Mouse (Mus musculus): ENCODE measurements around the gene Mamstr. TPM values are rescaled to one million over a fixed set of nuclear protein-coding genes. Genes with fewer than 3 reads are reported as not detected.

Mamstr gene
- polyA plus RNA-seq, 1 experiment from 2014 or later, result 9.0 TPM

GRCm38 (mm10) chr7:45617042-45617695 lies 22.6 kb upstream of the Mamstr start, which contains the start of gene Fut1:
TSS of gene Fut1 (plus strand) at chr7:45617289.
- peak within 1 kb of the TSS; percentile 34 for H3K4me3 ChIP-seq (replicated peaks)
- no peaks in the 10 kb centered on the region for H3K36me3 ChIP-seq
- no peaks in the 10 kb centered on the region for H3K9me3 ChIP-seq (replicated peaks)
- H3K4me1 ChIP-seq, result peaks cover 26% of the 10 kb centered on the region
- peaks cover 39% of the 10 kb centered on the region for H3K27me3 ChIP-seq
- 0 out of 2 replicates have a peak within 1 kb of the TSS, but pooled peaks have one; percentile 32 for H3K27ac ChIP-seq
- 7% methylated on average over 31 of the region's 31 CpGs for WGBS
- H3K9ac ChIP-seq, result 0 out of 2 replicates have a peak within 1 kb of the TSS, but pooled peaks have one; percentile 31
- peak; percentile 53; the same call in 1 of the 2 replicates for ATAC-seq (replicated peaks; ENCODE audit: low FRiP score)
- H3K4me2 ChIP-seq, result peak within 1 kb of the TSS; percentile 65

- ATAC-seq (replicated peaks; ENCODE audit: low FRiP score), result no peak
- H3K9ac ChIP-seq, result no peak overlapping the region
- WGBS, result 81% methylated on average over 5 of the region's 5 CpGs
- H3K4me2 ChIP-seq, result no peak overlapping the region
- H3K27me3 ChIP-seq, result peaks cover 39% of the 10 kb centered on the region
- H3K9me3 ChIP-seq (replicated peaks), result no peaks in the 10 kb centered on the region
- H3K27ac ChIP-seq, result no peak overlapping the region
- peaks cover 26% of the 10 kb centered on the region for H3K4me1 ChIP-seq
- H3K4me3 ChIP-seq (replicated peaks), result no peak overlapping the region
- H3K36me3 ChIP-seq, result no peaks in the 10 kb centered on the region
These were observed 21.5 kb upstream of the Mamstr start for GRCm38 (mm10) chr7:45618316-45618715.

DNA sequence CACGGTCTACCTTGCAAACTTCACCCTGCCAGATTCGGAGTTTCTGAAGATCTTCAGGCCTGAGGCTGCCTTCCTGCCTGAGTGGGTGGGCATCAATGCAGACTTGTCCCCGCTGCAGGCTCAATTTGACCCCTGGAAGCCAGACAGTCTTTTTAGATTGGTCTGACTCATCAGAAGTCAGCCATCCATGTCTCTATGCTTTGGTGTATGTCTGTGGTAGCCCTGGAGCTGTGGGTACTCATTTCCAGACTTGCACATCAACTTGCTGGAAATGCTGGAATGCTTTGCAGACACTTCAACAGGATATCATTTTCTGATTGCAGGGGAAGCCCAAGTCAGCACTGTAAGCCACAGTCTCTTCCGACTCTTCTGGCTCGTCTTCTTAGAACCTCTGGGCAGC lies 20.2 kb upstream of the Mamstr start:
- Histone ChIP-seq H3K4me1 (peaks cover 26% of the 10 kb centered on the region), H3K27ac (no peak overlapping the region), H3K4me2 (no peak overlapping the region), H3K9me3 (replicated peaks) (no peaks in the 10 kb centered on the region), H3K4me3 (replicated peaks) (no peak overlapping the region), H3K27me3 (peaks cover 39% of the 10 kb centered on the region), H3K36me3 (no peaks in the 10 kb centered on the region), H3K9ac (no peak overlapping the region)
- no peak for ATAC-seq (replicated peaks; ENCODE audit: low FRiP score)
- 86% methylated on average over 5 of the region's 5 CpGs for WGBS

DNA sequence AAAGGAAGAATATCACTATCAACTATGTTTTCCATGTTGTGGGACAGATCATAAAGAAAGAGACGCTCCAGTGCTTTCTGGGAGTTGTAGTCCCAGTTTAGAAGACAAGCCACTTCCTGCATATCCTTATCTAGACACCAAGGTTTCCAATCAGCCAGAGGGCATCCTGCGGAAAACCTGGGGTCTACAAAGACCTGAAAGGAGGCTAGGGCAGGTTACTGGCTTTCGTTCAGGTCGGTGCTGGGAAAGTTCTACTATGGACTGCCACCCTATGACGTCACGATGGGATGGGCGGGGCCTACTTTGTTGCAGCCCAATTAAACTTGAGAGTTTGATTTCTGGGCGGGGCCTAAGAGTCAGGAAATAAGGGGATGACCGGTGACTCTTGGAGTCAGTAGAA lies 18.3 kb upstream of the Mamstr start, which contains the start of gene Izumo1:
Gene Izumo1 (plus strand): TSS at position 369 of the 400 bp plus-strand sequence.
- Histone ChIP-seq H3K9me3 (replicated peaks) (no peaks in the 10 kb centered on the region), H3K4me3 (replicated peaks) (no peak within 1 kb of the TSS), H3K9ac (no peak within 1 kb of the TSS), H3K27me3 (peaks cover 28% of the 10 kb centered on the region), H3K4me1 (peaks cover 12% of the 10 kb centered on the region), H3K36me3 (no peaks in the 10 kb centered on the region), H3K4me2 (peak within 1 kb of the TSS; percentile 5; the same call in 1 of the 2 replicates), H3K27ac (no peak within 1 kb of the TSS)
- WGBS, result 32% methylated on average over 9 of the region's 9 CpGs
- no peak for ATAC-seq (replicated peaks; ENCODE audit: low FRiP score)

- Histone ChIP-seq H3K4me1 (peaks cover 4% of the 10 kb centered on the region; the same call in 1 of the 2 replicates), H3K9me3 (replicated peaks) (no peaks in the 10 kb centered on the region), H3K9ac (no peak overlapping the region), H3K27ac (no peak overlapping the region), H3K4me3 (replicated peaks) (no peak overlapping the region), H3K4me2 (no peak overlapping the region), H3K36me3 (no peaks in the 10 kb centered on the region), H3K27me3 (peaks cover 23% of the 10 kb centered on the region)
- ATAC-seq (replicated peaks; ENCODE audit: low FRiP score), result no peak
- WGBS, result 93% methylated on average over 11 of the region's 11 CpGs
These were observed 16.3 kb upstream of the Mamstr start for GRCm38 (mm10) chr7:45623507-45623906.

DNA sequence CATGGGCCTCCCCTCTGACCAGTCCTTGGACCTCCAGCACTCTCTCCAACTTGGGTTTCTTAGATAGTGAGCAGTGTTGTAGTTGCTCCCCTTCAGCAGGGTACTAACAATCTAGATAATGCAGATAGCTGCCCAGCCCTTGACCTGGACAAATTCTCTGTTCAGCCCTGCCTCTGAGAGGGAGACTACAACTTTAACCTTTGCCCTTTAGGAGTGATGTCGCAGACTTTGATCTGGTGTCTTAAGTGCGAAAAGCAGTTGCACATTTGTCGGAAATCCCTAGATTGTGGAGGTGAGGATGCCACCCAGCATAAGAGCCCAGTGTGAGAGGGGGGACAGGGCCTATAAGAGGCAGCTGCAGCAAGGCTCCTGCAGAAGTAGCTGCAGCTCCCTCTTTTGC lies 15.1 kb upstream of the Mamstr start:
- H3K4me3 ChIP-seq (replicated peaks), result no peak overlapping the region
- ATAC-seq (replicated peaks; ENCODE audit: low FRiP score), result no peak
- no peak overlapping the region for H3K4me2 ChIP-seq
- WGBS, result 50% methylated on average over 3 of the region's 3 CpGs
- peaks cover 10% of the 10 kb centered on the region for H3K4me1 ChIP-seq
- H3K9me3 ChIP-seq (replicated peaks), result no peaks in the 10 kb centered on the region
- no peaks in the 10 kb centered on the region for H3K36me3 ChIP-seq
- no peak overlapping the region for H3K27ac ChIP-seq
- no peak overlapping the region for H3K9ac ChIP-seq
- H3K27me3 ChIP-seq, result peaks cover 14% of the 10 kb centered on the region

- no peak for ATAC-seq (replicated peaks; ENCODE audit: low FRiP score)
- Histone ChIP-seq H3K9me3 (replicated peaks) (no peaks in the 10 kb centered on the region), H3K4me3 (replicated peaks) (no peak overlapping the region), H3K27me3 (peaks cover 18% of the 10 kb centered on the region), H3K9ac (no peak overlapping the region), H3K4me1 (peaks cover 10% of the 10 kb centered on the region), H3K27ac (no peak overlapping the region), H3K36me3 (no peaks in the 10 kb centered on the region), H3K4me2 (no peak overlapping the region)
- WGBS, result 87% methylated on average over 8 of the region's 8 CpGs
These were observed 14.3 kb upstream of the Mamstr start for GRCm38 (mm10) chr7:45625481-45625880.

DNA sequence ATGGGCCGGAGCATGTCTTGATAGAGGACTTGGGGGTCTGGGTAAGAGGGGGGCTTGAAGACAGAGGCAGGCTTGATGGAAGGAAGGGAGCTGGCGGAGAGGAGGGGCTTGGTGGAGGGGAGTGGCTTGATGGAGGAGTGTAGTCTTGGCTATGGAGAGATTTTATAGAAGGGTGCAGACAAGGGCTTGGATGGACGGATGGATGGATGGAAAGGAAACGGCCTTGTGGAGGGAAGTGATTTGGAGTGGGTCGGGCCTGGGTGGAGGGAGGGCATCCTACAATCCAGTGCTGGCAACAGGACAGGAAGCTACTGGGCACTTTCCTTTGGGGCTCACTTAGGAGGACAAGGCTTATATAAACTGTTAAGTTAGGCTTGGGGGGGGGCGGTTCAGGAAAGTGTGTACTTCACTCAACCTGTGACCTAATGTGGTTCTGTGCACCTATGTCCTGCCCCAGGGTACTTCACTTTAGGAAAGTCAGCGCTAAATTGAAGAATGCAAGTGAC lies 13.2 kb upstream of the Mamstr start:
- Histone ChIP-seq H3K4me2 (peak overlapping the region; percentile 36), H3K27me3 (peaks cover 18% of the 10 kb centered on the region), H3K36me3 (no peaks in the 10 kb centered on the region), H3K4me1 (peaks cover 10% of the 10 kb centered on the region), H3K27ac (peak overlapping the region; percentile 67; the same call in 1 of the 2 replicates), H3K4me3 (replicated peaks) (no peak overlapping the region), H3K9ac (no peak overlapping the region), H3K9me3 (replicated peaks) (no peaks in the 10 kb centered on the region)
- no peak for ATAC-seq (replicated peaks; ENCODE audit: low FRiP score)
- WGBS, result 82% methylated on average over 7 of the region's 7 CpGs

DNA sequence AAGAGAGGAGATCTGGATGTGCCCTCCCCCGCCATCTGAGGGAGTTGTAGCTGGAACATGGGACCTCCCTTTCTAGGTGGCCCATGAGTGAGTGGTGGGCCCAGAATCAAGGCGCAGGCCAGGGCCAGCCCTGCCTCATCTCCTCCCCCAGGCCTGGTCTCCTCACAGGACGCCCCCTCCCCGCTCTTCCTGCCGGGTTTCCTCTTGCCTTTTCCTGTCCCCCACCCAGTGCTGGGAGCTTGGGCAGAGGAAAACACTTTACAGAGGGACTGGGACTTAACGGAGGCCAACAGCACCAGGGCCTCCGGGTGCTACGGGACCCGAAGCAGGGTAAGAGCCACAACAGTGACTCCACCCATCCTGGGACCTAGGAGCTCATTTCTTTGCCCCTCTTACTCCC lies 12.5 kb upstream of the Mamstr start, which contains the start of gene Rasip1:
Gene Rasip1 (plus strand): TSS at position 228 of the 400 bp plus-strand sequence.
- Histone ChIP-seq H3K36me3 (no peaks in the 10 kb centered on the region), H3K9ac (peak within 1 kb of the TSS; percentile 70), H3K4me3 (replicated peaks) (peak within 1 kb of the TSS; percentile 60), H3K4me1 (peaks cover 13% of the 10 kb centered on the region), H3K4me2 (peak within 1 kb of the TSS; percentile 96), H3K9me3 (replicated peaks) (no peaks in the 10 kb centered on the region), H3K27ac (peak within 1 kb of the TSS; percentile 67), H3K27me3 (peaks cover 18% of the 10 kb centered on the region)
- ATAC-seq (replicated peaks; ENCODE audit: low FRiP score), result 0 out of 2 replicates have a peak, but pooled peaks have one; percentile 22
- WGBS, result 80% methylated on average over 9 of the region's 9 CpGs

GRCm38 (mm10) chr7:45628364-45629294 lies 11.1 kb upstream of the Mamstr start:
- Histone ChIP-seq H3K4me2 (peak overlapping the region; percentile 96), H3K9me3 (replicated peaks) (no peaks in the 10 kb centered on the region), H3K36me3 (no peaks in the 10 kb centered on the region), H3K27ac (peak overlapping the region; percentile 67), H3K4me1 (peaks cover 20% of the 10 kb centered on the region), H3K9ac (peak overlapping the region; percentile 70), H3K4me3 (replicated peaks) (peak overlapping the region; percentile 60), H3K27me3 (peaks cover 18% of the 10 kb centered on the region)
- ATAC-seq (replicated peaks; ENCODE audit: low FRiP score), result peak; percentile 72
- WGBS, result under 1% methylated on average over 105 of the region's 105 CpGs

GRCm38 (mm10) chr7:45630064-45630907 lies 9.5 kb upstream of the Mamstr start:
- Histone ChIP-seq H3K9ac (no peak overlapping the region), H3K4me1 (peaks cover 29% of the 10 kb centered on the region), H3K4me2 (peak overlapping the region; percentile 28; the same call in 1 of the 2 replicates), H3K27me3 (peaks cover 18% of the 10 kb centered on the region), H3K36me3 (no peaks in the 10 kb centered on the region), H3K9me3 (replicated peaks) (no peaks in the 10 kb centered on the region), H3K4me3 (replicated peaks) (no peak overlapping the region), H3K27ac (no peak overlapping the region)
- WGBS, result 73% methylated on average over 23 of the region's 23 CpGs
- no peak for ATAC-seq (replicated peaks; ENCODE audit: low FRiP score)

Data from kidney, embryonic 15.5 days (tissue).